Mouse (Mus musculus) heart, embryonic 12.5 days (tissue): ENCODE measurements around the gene Fam53a. TPM values are rescaled to one million over a fixed set of nuclear protein-coding genes. Genes with fewer than 3 reads are reported as not detected.
A peak's percentile ranks its signal among the peaks of the same experiment; 100 is the strongest.

Experiments used
- ATAC-seq: fragments of 200-750 bp; cut with Nextera tagmentation; 2 replicates; pipeline ENCODE4 v1.8.0; 2017; ENCODE audit warnings: moderate TSS enrichment, moderate library complexity; ENCODE audit not compliant: insufficient number of reproducible peaks, low FRiP score
- H3K27ac ChIP-seq: fragments of 300-500 bp; sonication (generic); 2 replicates; pipeline ENCODE4 v1.5.1; 2016; ENCODE audit warnings: mild to moderate bottlenecking, moderate library complexity; ENCODE audit not compliant: poor library complexity, severe bottlenecking
- H3K27me3 ChIP-seq: fragments of 300-500 bp; sonication (generic); replicated peaks from 2 replicates; pipeline ENCODE4 v1.6.1; 2016; ENCODE audit warnings: mild to moderate bottlenecking, moderate library complexity
- H3K36me3 ChIP-seq: fragments of 300-500 bp; sonication (generic); 2 replicates; pipeline ENCODE4 v1.6.1; 2016; ENCODE audit warnings: mild to moderate bottlenecking, moderate library complexity
- H3K4me1 ChIP-seq: fragments of 300-500 bp; sonication (generic); replicated peaks from 2 replicates; pipeline ENCODE4 v1.6.1; 2016; ENCODE audit warnings: mild to moderate bottlenecking
- H3K4me2 ChIP-seq: fragments of 300-500 bp; sonication (generic); 2 replicates; pipeline ENCODE4 v1.6.1; 2016; ENCODE audit warnings: mild to moderate bottlenecking, moderate library complexity
- H3K4me3 ChIP-seq: fragments of 300-500 bp; sonication (generic); 2 replicates; pipeline ENCODE4 v1.5.1; 2016; ENCODE audit warnings: mild to moderate bottlenecking
- H3K9ac ChIP-seq: fragments of 300-500 bp; sonication (generic); 2 replicates; pipeline ENCODE4 v1.6.1; 2016; ENCODE audit warnings: mild to moderate bottlenecking, moderate library complexity
- H3K9me3 ChIP-seq: fragments of 300-500 bp; sonication (generic); replicated peaks from 2 replicates; pipeline ENCODE4 v1.6.1; 2016; ENCODE audit warnings: mild to moderate bottlenecking, moderate library complexity
- WGBS: fragments of 180-500 bp; shearing (Covaris S2); methylation state at CpG from one replicate; pipeline ENCODE4 v1.1.7; 2016; 5-methylcytosine and 5-hydroxymethylcytosine counted together
- polyA plus RNA-seq: library from polyadenylated mRNA; unstranded; fragments of >200 nt; fragmentation: Nextera tagmentation; extraction: Ambion mirVana; gene quantifications from 2 replicates; pipeline ENCODE4 v1.2.1, GENCODE M21; 2016

Fam53a gene
- polyA plus RNA-seq, 1 experiment from 2014 or later, result 52.9 TPM

- H3K9ac ChIP-seq, result peak overlapping the region; percentile 32; the same call in 1 of the 2 replicates
- H3K27ac ChIP-seq, result no peak overlapping the region
- H3K9me3 ChIP-seq, result no peaks in the 10 kb centered on the region
- H3K4me1 ChIP-seq, result peaks cover 53% of the 10 kb centered on the region
- no peak overlapping the region for H3K4me3 ChIP-seq
- no peak overlapping the region for H3K4me2 ChIP-seq
- peaks cover 28% of the 10 kb centered on the region for H3K36me3 ChIP-seq
- H3K27me3 ChIP-seq, result no peaks in the 10 kb centered on the region
- whole genome bisulfite sequencing, result 90% methylated on average over 10 of the region's 10 CpGs
- no peak for ATAC-seq
These were observed 25.9 kb upstream of the Fam53a start for GRCm38 (mm10) chr5:33655251-33655840.

GRCm38 (mm10) chr5:33654424-33654823 lies 25.0 kb upstream of the Fam53a start:
- Histone ChIP-seq H3K36me3 (peaks cover 30% of the 10 kb centered on the region), H3K27me3 (no peaks in the 10 kb centered on the region), H3K4me2 (no peak overlapping the region), H3K9ac (0 out of 2 replicates have a peak overlapping the region, but pooled peaks have one; percentile 5), H3K9me3 (no peaks in the 10 kb centered on the region), H3K4me1 (peaks cover 51% of the 10 kb centered on the region), H3K27ac (no peak overlapping the region), H3K4me3 (no peak overlapping the region)
- 93% methylated on average over 13 of the region's 13 CpGs for WGBS
- no peak for ATAC-seq

- Histone ChIP-seq H3K4me1 (peaks cover 44% of the 10 kb centered on the region), H3K27ac (peak overlapping the region; percentile 80), H3K4me3 (peak overlapping the region; percentile 85), H3K27me3 (no peaks in the 10 kb centered on the region), H3K9me3 (no peaks in the 10 kb centered on the region), H3K4me2 (peak overlapping the region; percentile 87), H3K36me3 (peaks cover 43% of the 10 kb centered on the region), H3K9ac (peak overlapping the region; percentile 88)
- ATAC-seq, result peak; percentile 3; the same call in 1 of the 2 replicates
- WGBS, result 3% methylated on average over 9 of the region's 9 CpGs
These were observed 23.3 kb upstream of the Fam53a start for GRCm38 (mm10) chr5:33652783-33653173.

- WGBS, result under 1% methylated on average over 82 of the region's 82 CpGs
- Histone ChIP-seq H3K9me3 (no peaks in the 10 kb centered on the region), H3K4me3 (peak within 1 kb of the TSS; percentile 85), H3K4me2 (peak within 1 kb of the TSS; percentile 87), H3K27me3 (no peaks in the 10 kb centered on the region), H3K27ac (peak within 1 kb of the TSS; percentile 94), H3K36me3 (peaks cover 49% of the 10 kb centered on the region), H3K9ac (peak within 1 kb of the TSS; percentile 88), H3K4me1 (peaks cover 44% of the 10 kb centered on the region)
- peak; percentile 97 for ATAC-seq
These were observed 22.7 kb upstream of the Fam53a start, which contains the start of gene Slbp for GRCm38 (mm10) chr5:33651921-33652782. Gene Slbp (minus strand): TSS chr5:33652574.

- H3K4me3 ChIP-seq, result peak overlapping the region; percentile 85
- peak overlapping the region; percentile 94 for H3K27ac ChIP-seq
- H3K36me3 ChIP-seq, result peaks cover 55% of the 10 kb centered on the region
- H3K4me2 ChIP-seq, result peak overlapping the region; percentile 87
- no peak for ATAC-seq
- under 1% methylated on average over 11 of the region's 11 CpGs for WGBS
- no peaks in the 10 kb centered on the region for H3K27me3 ChIP-seq
- peak overlapping the region; percentile 88 for H3K9ac ChIP-seq
- peaks cover 38% of the 10 kb centered on the region for H3K4me1 ChIP-seq
- H3K9me3 ChIP-seq, result no peaks in the 10 kb centered on the region
These were observed 22.1 kb upstream of the Fam53a start for GRCm38 (mm10) chr5:33651541-33651920.

GRCm38 (mm10) chr5:33651017-33651416 lies 21.6 kb upstream of the Fam53a start:
- H3K27me3 ChIP-seq, result no peaks in the 10 kb centered on the region
- no peak for ATAC-seq
- H3K9me3 ChIP-seq, result no peaks in the 10 kb centered on the region
- H3K4me3 ChIP-seq, result peak overlapping the region; percentile 85
- H3K36me3 ChIP-seq, result peaks cover 60% of the 10 kb centered on the region
- peak overlapping the region; percentile 87 for H3K4me2 ChIP-seq
- peak overlapping the region; percentile 88 for H3K9ac ChIP-seq
- peak overlapping the region; percentile 94 for H3K27ac ChIP-seq
- 21% methylated on average over 2 of the region's 2 CpGs for WGBS
- peaks cover 33% of the 10 kb centered on the region for H3K4me1 ChIP-seq

- no peaks in the 10 kb centered on the region for H3K9me3 ChIP-seq
- H3K9ac ChIP-seq, result no peak overlapping the region
These were observed 11.2 kb upstream of the Fam53a start for GRCm38 (mm10) chr5:33640652-33641051.

GRCm38 (mm10) chr5:33638826-33639225 lies 9.4 kb upstream of the Fam53a start:
- Histone ChIP-seq H3K27ac (no peak overlapping the region), H3K4me3 (no peak overlapping the region)

More at GRCm38 (mm10) chr5:33640652-33641051, 11.2 kb upstream of the Fam53a start:
- H3K36me3 ChIP-seq, result peaks cover 80% of the 10 kb centered on the region
- H3K27ac ChIP-seq, result no peak overlapping the region
- H3K4me1 ChIP-seq, result no peaks in the 10 kb centered on the region
- ATAC-seq, result no peak
- H3K27me3 ChIP-seq, result no peaks in the 10 kb centered on the region
- 46% methylated on average over 3 of the region's 3 CpGs for WGBS
- no peak overlapping the region for H3K4me2 ChIP-seq
- H3K4me3 ChIP-seq, result no peak overlapping the region

GRCm38 (mm10) chr5:33637606-33638350 lies 8.3 kb upstream of the Fam53a start:
- ATAC-seq, result no peak
- no peak overlapping the region for H3K4me3 ChIP-seq
- WGBS, result 76% methylated on average over 3 of the region's 3 CpGs
- no peaks in the 10 kb centered on the region for H3K27me3 ChIP-seq
- no peak overlapping the region for H3K9ac ChIP-seq
- peaks cover 63% of the 10 kb centered on the region for H3K36me3 ChIP-seq
- H3K4me2 ChIP-seq, result no peak overlapping the region
- no peaks in the 10 kb centered on the region for H3K9me3 ChIP-seq
- no peaks in the 10 kb centered on the region for H3K4me1 ChIP-seq
- no peak overlapping the region; the same call in 1 of the 2 replicates for H3K27ac ChIP-seq

More at GRCm38 (mm10) chr5:33638826-33639225, 9.4 kb upstream of the Fam53a start:
- no peaks in the 10 kb centered on the region for H3K9me3 ChIP-seq
- 52% methylated on average over 4 of the region's 4 CpGs for WGBS
- ATAC-seq, result no peak
- H3K27me3 ChIP-seq, result no peaks in the 10 kb centered on the region
- no peak overlapping the region for H3K9ac ChIP-seq
- H3K4me1 ChIP-seq, result no peaks in the 10 kb centered on the region
- no peak overlapping the region for H3K4me2 ChIP-seq
- peaks cover 74% of the 10 kb centered on the region for H3K36me3 ChIP-seq

- Histone ChIP-seq H3K27ac (no peak overlapping the region), H3K4me2 (no peak overlapping the region), H3K9ac (no peak overlapping the region), H3K9me3 (no peaks in the 10 kb centered on the region), H3K4me3 (no peak overlapping the region), H3K27me3 (no peaks in the 10 kb centered on the region), H3K36me3 (peaks cover 42% of the 10 kb centered on the region), H3K4me1 (peaks cover 7% of the 10 kb centered on the region)
- WGBS, result 82% methylated on average over 3 of the region's 3 CpGs
- no peak for ATAC-seq
These were observed 5.9 kb upstream of the Fam53a start for GRCm38 (mm10) chr5:33635361-33635760.

- 94% methylated on average over 1 of the region's 1 CpGs for WGBS
- H3K9ac ChIP-seq, result no peak overlapping the region
- no peak overlapping the region for H3K27ac ChIP-seq
- H3K4me1 ChIP-seq, result peaks cover 19% of the 10 kb centered on the region
- no peaks in the 10 kb centered on the region for H3K27me3 ChIP-seq
- no peak for ATAC-seq
- H3K36me3 ChIP-seq, result peaks cover 22% of the 10 kb centered on the region
- H3K4me2 ChIP-seq, result no peak overlapping the region
- H3K9me3 ChIP-seq, result no peaks in the 10 kb centered on the region
- H3K4me3 ChIP-seq, result no peak overlapping the region
These were observed 3.1 kb upstream of the Fam53a start for GRCm38 (mm10) chr5:33632526-33632925.
